Mouse (Mus musculus) midbrain, postnatal 0 days (tissue): ENCODE measurements at regions not wholly inside any gene's neighbourhood (a gene's known extent, or its start where the extent isn't known, plus 50 kb on each side); places are given as distances from the start of the nearest gene placed in this dataset.
A peak's percentile ranks its signal among the peaks of the same experiment; 100 is the strongest.

Source experiments
- ATAC-seq: fragments of 200-750 bp; cut with Nextera tagmentation; 2 replicates; pipeline ENCODE4 v1.8.0; 2017; ENCODE audit warnings: moderate number of reproducible peaks, mild to moderate bottlenecking, moderate TSS enrichment, moderate library complexity; ENCODE audit not compliant: low FRiP score
- DNase-seq: peaks from one replicate; pipeline ENCODE4 v3.0.0-alpha.2; 2015; ENCODE audit warnings: low spot score
- H3K27ac ChIP-seq: fragments of 300-500 bp; sonication (generic); 2 replicates; pipeline ENCODE4 v1.5.1; 2014; ENCODE audit warnings: low read depth, mild to moderate bottlenecking, low read length, mixed read lengths
- H3K27me3 ChIP-seq: fragments of 300-500 bp; sonication (generic); 2 replicates; pipeline ENCODE4 v1.6.1; 2014; ENCODE audit warnings: low read length, control low read depth, mixed read lengths; ENCODE audit not compliant: insufficient read depth
- H3K36me3 ChIP-seq: fragments of 300-500 bp; sonication (generic); 2 replicates; pipeline ENCODE4 v1.6.1; 2014; ENCODE audit warnings: low read length, control low read depth, mixed read lengths; ENCODE audit not compliant: insufficient read depth
- H3K4me1 ChIP-seq: fragments of 300-500 bp; sonication (generic); 2 replicates; pipeline ENCODE4 v1.6.1; 2014; ENCODE audit warnings: mild to moderate bottlenecking, control low read depth, antibody characterized with exemption, low read length, mixed read lengths; ENCODE audit not compliant: insufficient read depth
- H3K4me2 ChIP-seq: fragments of 300-500 bp; sonication (generic); 2 replicates; pipeline ENCODE4 v1.6.1; 2014; ENCODE audit warnings: low read depth, mild to moderate bottlenecking, low read length, mixed read lengths; ENCODE audit not compliant: poor library complexity, severe bottlenecking
- H3K4me3 ChIP-seq: fragments of 300-500 bp; sonication (generic); 2 replicates; pipeline ENCODE4 v1.5.1; 2014; ENCODE audit warnings: low read depth, mild to moderate bottlenecking, low read length, moderate library complexity
- H3K9ac ChIP-seq: fragments of 300-500 bp; sonication (generic); replicated peaks from 2 replicates; pipeline ENCODE4 v1.6.1; 2014; ENCODE audit warnings: mild to moderate bottlenecking, low read length, moderate library complexity, mixed read lengths; ENCODE audit not compliant: poor library complexity, severe bottlenecking
- H3K9me3 ChIP-seq: fragments of 300-500 bp; sonication (generic); 2 replicates; pipeline ENCODE4 v1.6.1; 2016; ENCODE audit warnings: low read length, control low read depth
- CTCF ChIP-seq: IDR thresholded peaks from 2 replicates; pipeline ENCODE4 v1.5.1; 2016; ENCODE audit warnings: antibody characterized with exemption, mild to moderate bottlenecking
- WGBS: fragments of 180-500 bp; shearing (Covaris S2); extraction: QIAGEN DNeasy Blood & Tissue Kit; methylation state at CpG from one replicate; pipeline ENCODE4 v1.1.7; 2014; 5-methylcytosine and 5-hydroxymethylcytosine counted together

GRCm38 (mm10) chr9:86011661-86012060 is 169.5 kb downstream of the Tpbg start:
- Histone ChIP-seq H3K9me3 (no peaks in the 10 kb centered on the region), H3K4me2 (no peak overlapping the region), H3K4me3 (no peak overlapping the region), H3K9ac (no peak overlapping the region), H3K27me3 (no peaks in the 10 kb centered on the region), H3K36me3 (no peaks in the 10 kb centered on the region), H3K4me1 (no peaks in the 10 kb centered on the region), H3K27ac (no peak overlapping the region)
- DNase-seq = no peak
- no peak for TF ChIP-seq CTCF
- no peak for ATAC-seq
- 65% methylated on average over 2 of the region's 2 CpGs for WGBS

DNA sequence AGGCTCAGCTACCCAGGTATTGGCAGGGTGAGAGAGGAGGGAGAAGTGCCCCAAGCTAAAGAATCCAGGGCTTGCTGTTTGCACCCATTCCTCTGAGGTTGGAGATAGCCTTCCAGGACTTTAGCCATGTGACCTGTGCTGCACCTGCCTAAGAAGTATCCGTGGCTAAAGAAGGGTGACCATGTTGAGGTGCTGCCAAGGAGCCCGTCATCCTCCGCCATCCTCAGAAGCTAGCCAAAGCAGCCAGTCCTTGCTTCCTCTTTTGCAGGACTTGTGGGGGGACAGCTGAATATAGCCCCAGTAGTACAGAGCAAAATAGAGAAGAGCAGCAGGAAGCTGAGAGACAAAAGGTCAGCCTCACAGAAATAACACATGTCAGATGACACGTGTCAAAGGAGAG is 173.7 kb downstream of the Tpbg start:
- DNase-seq (no peak), ATAC-seq (no peak)
- no peaks in the 10 kb centered on the region for H3K9me3 ChIP-seq
- no peak overlapping the region for H3K9ac ChIP-seq
- H3K36me3 ChIP-seq = no peaks in the 10 kb centered on the region
- no peak overlapping the region for H3K4me2 ChIP-seq
- no peak overlapping the region for H3K27ac ChIP-seq
- 89% methylated on average over 4 of the region's 4 CpGs for WGBS
- no peaks in the 10 kb centered on the region for H3K27me3 ChIP-seq
- no peaks in the 10 kb centered on the region for H3K4me1 ChIP-seq
- H3K4me3 ChIP-seq = no peak overlapping the region
- TF ChIP-seq CTCF = no peak

DNA sequence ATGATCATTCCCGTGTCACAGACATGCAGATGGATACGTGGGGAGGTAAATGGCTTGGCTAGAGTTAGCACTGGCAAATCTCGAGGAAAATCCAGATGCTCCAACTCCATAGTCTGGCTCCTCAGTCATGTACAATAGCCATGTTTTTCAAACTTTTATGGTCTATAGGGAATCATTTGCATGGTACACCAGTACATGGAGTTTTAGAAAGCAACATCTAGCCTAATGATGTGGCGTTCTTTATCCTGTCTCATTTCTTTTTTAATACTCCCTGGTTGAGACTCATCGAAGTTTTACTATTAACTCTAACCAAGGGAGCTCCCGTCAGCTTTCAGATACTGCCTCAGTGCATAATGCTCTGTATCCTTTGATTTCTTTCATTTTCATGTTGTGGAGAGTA is 178.0 kb downstream of the Tpbg start:
- no peak for DNase-seq
- Histone ChIP-seq H3K9me3 (no peaks in the 10 kb centered on the region), H3K4me1 (no peaks in the 10 kb centered on the region), H3K27me3 (no peaks in the 10 kb centered on the region), H3K4me2 (no peak overlapping the region), H3K9ac (no peak overlapping the region), H3K27ac (no peak overlapping the region), H3K36me3 (no peaks in the 10 kb centered on the region), H3K4me3 (no peak overlapping the region)
- no peak for ATAC-seq
- 72% methylated on average over 6 of the region's 6 CpGs for WGBS
- TF ChIP-seq CTCF = no peak

DNA sequence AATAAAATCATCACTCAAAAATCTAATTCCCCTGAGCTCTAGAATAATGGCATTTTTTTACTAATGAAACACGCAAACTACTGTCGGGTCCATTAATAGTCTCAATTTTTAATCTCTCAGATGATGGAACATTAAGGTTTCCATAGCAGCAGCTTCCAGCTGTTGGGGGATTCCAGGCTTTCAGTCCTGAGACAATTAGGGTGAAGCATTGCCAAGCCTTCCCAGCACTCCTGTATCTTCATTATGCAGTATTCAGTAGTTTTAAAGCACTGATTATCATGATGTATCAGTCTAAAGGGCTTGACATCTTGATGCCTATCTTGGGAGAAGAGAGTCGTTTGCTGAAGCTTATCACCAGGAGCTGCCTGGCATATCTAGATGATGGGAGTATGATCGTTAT is 178.6 kb downstream of the Tpbg start:
- Histone ChIP-seq H3K4me1 (no peaks in the 10 kb centered on the region), H3K9ac (no peak overlapping the region), H3K27ac (no peak overlapping the region), H3K9me3 (no peaks in the 10 kb centered on the region), H3K36me3 (no peaks in the 10 kb centered on the region), H3K27me3 (no peaks in the 10 kb centered on the region), H3K4me2 (no peak overlapping the region), H3K4me3 (no peak overlapping the region)
- 35% methylated on average over 4 of the region's 4 CpGs for WGBS
- peak; percentile 65 for DNase-seq
- no peak for TF ChIP-seq CTCF
- peak; percentile 34; the same call in 1 of the 2 replicates for ATAC-seq

GRCm38 (mm10) chr9:86030738-86031137 is 188.6 kb downstream of the Tpbg start:
- TF ChIP-seq CTCF = no peak
- H3K27ac ChIP-seq = no peak overlapping the region
- WGBS = 30% methylated on average over 5 of the region's 5 CpGs

GRCm38 (mm10) chr9:86044098-86044497 is 201.9 kb downstream of the Tpbg start:
- Histone ChIP-seq H3K9me3 (no peaks in the 10 kb centered on the region), H3K4me1 (no peaks in the 10 kb centered on the region), H3K4me2 (no peak overlapping the region), H3K9ac (no peak overlapping the region), H3K27me3 (no peaks in the 10 kb centered on the region), H3K27ac (no peak overlapping the region), H3K36me3 (no peaks in the 10 kb centered on the region), H3K4me3 (no peak overlapping the region)
- whole genome bisulfite sequencing = 48% methylated on average over 4 of the region's 4 CpGs
- ATAC-seq (no peak), DNase-seq (no peak)
- no peak for TF ChIP-seq CTCF

More at GRCm38 (mm10) chr9:86030738-86031137, 188.6 kb downstream of the Tpbg start:
- no peak for ATAC-seq
- no peak overlapping the region for H3K9ac ChIP-seq
- no peaks in the 10 kb centered on the region for H3K27me3 ChIP-seq
- DNase-seq = no peak
- H3K4me1 ChIP-seq = peaks cover 3% of the 10 kb centered on the region; the same call in 1 of the 2 replicates
- no peaks in the 10 kb centered on the region for H3K36me3 ChIP-seq
- no peak overlapping the region for H3K4me3 ChIP-seq
- H3K4me2 ChIP-seq = no peak overlapping the region
- H3K9me3 ChIP-seq = no peaks in the 10 kb centered on the region
